Mouse (Mus musculus): ENCODE measurements around the gene Synpr. TPM values are rescaled to one million over a fixed set of nuclear protein-coding genes. Genes with fewer than 3 reads are reported as not detected.
"Not testable (repeated sequence)": the region's sequence is repeated elsewhere in the genome, so short reads cannot be mapped to it uniquely, and the experiment has no call there.

The Synpr gene
- 4.8 and 5.7 TPM in 2 replicates for polyA plus RNA-seq (2015; fragmentation: Nextera tagmentation; extraction: Ambion mirVana)

GRCm38 (mm10) chr14:13284091-13284844 is at the start of gene Synpr:
TSS of gene Synpr (plus strand) at chr14:13284780.
- 5% methylated on average over 27 of the region's 27 CpGs for whole genome bisulfite sequencing
- Histone ChIP-seq H3K36me3 (ENCODE audit: control insufficient read depth, insufficient read depth, low read length) (no peaks in the 10 kb centered on the region), H3K9ac (ENCODE audit: low read length) (peak within 1 kb of the TSS; percentile 50), H3K4me1 (ENCODE audit: control insufficient read depth, insufficient read depth, low read length) (no peaks in the 10 kb centered on the region), H3K27ac (ENCODE audit: low read length) (no peak within 1 kb of the TSS), H3K9me3 (replicated peaks; ENCODE audit: control insufficient read depth, low read length) (no peaks in the 10 kb centered on the region), H3K4me3 (replicated peaks; ENCODE audit: low read length) (peak within 1 kb of the TSS; percentile 46), H3K4me2 (ENCODE audit: low read depth, low read length) (peak within 1 kb of the TSS; percentile 69), H3K27me3 (ENCODE audit: control insufficient read depth, insufficient read depth, low read length) (no peaks in the 10 kb centered on the region)
- peak; percentile 98 for ATAC-seq (ENCODE audit: insufficient read depth, low FRiP score)

DNA sequence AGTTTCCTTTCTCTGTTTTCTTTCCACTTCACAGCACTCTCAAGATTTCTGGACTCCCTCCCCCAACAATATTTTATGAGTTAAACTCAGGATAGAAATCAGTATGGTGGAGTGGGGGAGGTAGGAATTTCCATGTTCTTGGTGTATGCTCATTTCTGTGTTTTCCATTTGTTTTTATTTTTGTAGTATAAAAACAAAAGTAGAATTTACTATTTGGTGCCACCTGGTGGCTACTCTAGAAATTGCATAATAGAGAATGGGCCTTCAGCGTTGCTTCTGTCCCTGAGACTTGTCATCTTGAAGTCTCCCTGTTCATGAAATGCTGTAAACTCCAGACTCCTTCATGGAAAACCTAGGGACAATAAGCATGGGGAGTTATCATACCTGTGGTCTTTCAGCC is 47.7 kb upstream of the Synpr start:
- Histone ChIP-seq H3K4me2 (ENCODE audit: low read depth, low read length) (no peak overlapping the region), H3K27ac (ENCODE audit: low read length) (no peak overlapping the region), H3K27me3 (ENCODE audit: control insufficient read depth, insufficient read depth, low read length) (no peaks in the 10 kb centered on the region), H3K36me3 (ENCODE audit: control insufficient read depth, insufficient read depth, low read length) (no peaks in the 10 kb centered on the region), H3K4me1 (ENCODE audit: control insufficient read depth, insufficient read depth, low read length) (no peaks in the 10 kb centered on the region), H3K9me3 (replicated peaks; ENCODE audit: control insufficient read depth, low read length) (no peaks in the 10 kb centered on the region), H3K4me3 (replicated peaks; ENCODE audit: low read length) (no peak overlapping the region), H3K9ac (ENCODE audit: low read length) (no peak overlapping the region)
- 14% methylated on average over 1 of the region's 1 CpGs for WGBS
- ATAC-seq (ENCODE audit: insufficient read depth, low FRiP score), result no peak

- ATAC-seq (ENCODE audit: insufficient read depth, low FRiP score), result no peak
- WGBS, result 54% methylated on average over 4 of the region's 4 CpGs
Observed at GRCm38 (mm10) chr14:13247431-13247830, 37.1 kb upstream of the Synpr start.

GRCm38 (mm10) chr14:13249361-13249760 is 35.2 kb upstream of the Synpr start:
- no peaks in the 10 kb centered on the region for H3K9me3 ChIP-seq (replicated peaks; ENCODE audit: control insufficient read depth, low read length)
- no peaks in the 10 kb centered on the region for H3K27me3 ChIP-seq (ENCODE audit: control insufficient read depth, insufficient read depth, low read length)
- H3K36me3 ChIP-seq (ENCODE audit: control insufficient read depth, insufficient read depth, low read length), result no peaks in the 10 kb centered on the region
- no peak overlapping the region for H3K4me3 ChIP-seq (replicated peaks; ENCODE audit: low read length)
- no peak for ATAC-seq (ENCODE audit: insufficient read depth, low FRiP score)
- no peak overlapping the region for H3K9ac ChIP-seq (ENCODE audit: low read length)
- no peaks in the 10 kb centered on the region for H3K4me1 ChIP-seq (ENCODE audit: control insufficient read depth, insufficient read depth, low read length)
- H3K27ac ChIP-seq (ENCODE audit: low read length), result no peak overlapping the region
- no peak overlapping the region for H3K4me2 ChIP-seq (ENCODE audit: low read depth, low read length)

More at GRCm38 (mm10) chr14:13247431-13247830, 37.1 kb upstream of the Synpr start:
- no peak overlapping the region for H3K9ac ChIP-seq (ENCODE audit: low read length)
- no peaks in the 10 kb centered on the region for H3K9me3 ChIP-seq (replicated peaks; ENCODE audit: control insufficient read depth, low read length)
- H3K27me3 ChIP-seq (ENCODE audit: control insufficient read depth, insufficient read depth, low read length), result no peaks in the 10 kb centered on the region
- H3K4me2 ChIP-seq (ENCODE audit: low read depth, low read length), result no peak overlapping the region
- H3K27ac ChIP-seq (ENCODE audit: low read length), result no peak overlapping the region
- no peak overlapping the region for H3K4me3 ChIP-seq (replicated peaks; ENCODE audit: low read length)
- H3K36me3 ChIP-seq (ENCODE audit: control insufficient read depth, insufficient read depth, low read length), result no peaks in the 10 kb centered on the region
- H3K4me1 ChIP-seq (ENCODE audit: control insufficient read depth, insufficient read depth, low read length), result no peaks in the 10 kb centered on the region

- Histone ChIP-seq H3K9me3 (replicated peaks; ENCODE audit: control insufficient read depth, low read length) (no peaks in the 10 kb centered on the region), H3K27ac (ENCODE audit: low read length) (no peak overlapping the region), H3K4me2 (ENCODE audit: low read depth, low read length) (no peak overlapping the region), H3K27me3 (ENCODE audit: control insufficient read depth, insufficient read depth, low read length) (no peaks in the 10 kb centered on the region), H3K9ac (ENCODE audit: low read length) (no peak overlapping the region), H3K4me3 (replicated peaks; ENCODE audit: low read length) (no peak overlapping the region), H3K36me3 (ENCODE audit: control insufficient read depth, insufficient read depth, low read length) (no peaks in the 10 kb centered on the region), H3K4me1 (ENCODE audit: control insufficient read depth, insufficient read depth, low read length) (no peaks in the 10 kb centered on the region)
- no peak for ATAC-seq (ENCODE audit: insufficient read depth, low FRiP score)
- 96% methylated on average over 1 of the region's 1 CpGs for WGBS
Observed at GRCm38 (mm10) chr14:13252594-13252993, 32.0 kb upstream of the Synpr start.

DNA sequence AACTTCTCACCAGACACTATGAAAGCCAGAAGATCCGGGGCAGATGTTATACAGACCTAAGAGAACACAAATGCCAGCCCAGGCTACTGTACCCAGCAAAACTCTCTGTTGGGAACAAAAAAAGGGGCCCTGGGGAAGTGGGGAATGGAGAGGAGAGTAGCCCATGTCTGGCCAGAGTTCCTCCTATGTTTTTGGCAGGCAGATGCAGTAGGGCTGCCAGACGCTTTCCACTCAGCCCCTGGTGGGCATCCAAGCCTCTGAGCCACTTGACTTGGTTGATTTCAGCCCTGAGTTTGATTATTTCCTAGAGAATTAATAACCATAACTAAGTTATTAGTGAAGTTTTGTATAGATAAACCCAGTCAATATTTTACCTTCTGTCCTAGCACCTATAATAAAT is 29.8 kb upstream of the Synpr start:
- H3K4me3 ChIP-seq (replicated peaks; ENCODE audit: low read length); H3K36me3 ChIP-seq (ENCODE audit: control insufficient read depth, insufficient read depth, low read length); H3K4me1 ChIP-seq (ENCODE audit: control insufficient read depth, insufficient read depth, low read length); H3K27me3 ChIP-seq (ENCODE audit: control insufficient read depth, insufficient read depth, low read length); H3K9me3 ChIP-seq (replicated peaks; ENCODE audit: control insufficient read depth, low read length); ATAC-seq (ENCODE audit: insufficient read depth, low FRiP score); H3K27ac ChIP-seq (ENCODE audit: low read length); H3K4me2 ChIP-seq (ENCODE audit: low read depth, low read length); H3K9ac ChIP-seq (ENCODE audit: low read length): not testable (repeated sequence)
- 87% methylated on average over 2 of the region's 2 CpGs for whole genome bisulfite sequencing

GRCm38 (mm10) chr14:13262406-13262805 is 22.2 kb upstream of the Synpr start:
- WGBS, result 50% methylated on average over 1 of the region's 1 CpGs
- H3K9ac ChIP-seq (ENCODE audit: low read length), result no peak overlapping the region
- no peak overlapping the region for H3K4me3 ChIP-seq (replicated peaks; ENCODE audit: low read length)
- H3K4me1 ChIP-seq (ENCODE audit: control insufficient read depth, insufficient read depth, low read length), result no peaks in the 10 kb centered on the region
- no peak overlapping the region for H3K4me2 ChIP-seq (ENCODE audit: low read depth, low read length)
- ATAC-seq (ENCODE audit: insufficient read depth, low FRiP score), result no peak
- H3K27me3 ChIP-seq (ENCODE audit: control insufficient read depth, insufficient read depth, low read length), result no peaks in the 10 kb centered on the region
- H3K27ac ChIP-seq (ENCODE audit: low read length), result no peak overlapping the region
- H3K9me3 ChIP-seq (replicated peaks; ENCODE audit: control insufficient read depth, low read length), result no peaks in the 10 kb centered on the region
- H3K36me3 ChIP-seq (ENCODE audit: control insufficient read depth, insufficient read depth, low read length), result no peaks in the 10 kb centered on the region

GRCm38 (mm10) chr14:13266331-13266730 is 18.2 kb upstream of the Synpr start:
- no peak for ATAC-seq (ENCODE audit: insufficient read depth, low FRiP score)
- Histone ChIP-seq H3K27ac (ENCODE audit: low read length) (no peak overlapping the region), H3K9ac (ENCODE audit: low read length) (no peak overlapping the region), H3K4me1 (ENCODE audit: control insufficient read depth, insufficient read depth, low read length) (no peaks in the 10 kb centered on the region), H3K36me3 (ENCODE audit: control insufficient read depth, insufficient read depth, low read length) (no peaks in the 10 kb centered on the region), H3K9me3 (replicated peaks; ENCODE audit: control insufficient read depth, low read length) (no peaks in the 10 kb centered on the region), H3K4me2 (ENCODE audit: low read depth, low read length) (no peak overlapping the region), H3K27me3 (ENCODE audit: control insufficient read depth, insufficient read depth, low read length) (no peaks in the 10 kb centered on the region), H3K4me3 (replicated peaks; ENCODE audit: low read length) (no peak overlapping the region)
- 74% methylated on average over 2 of the region's 2 CpGs for WGBS

DNA sequence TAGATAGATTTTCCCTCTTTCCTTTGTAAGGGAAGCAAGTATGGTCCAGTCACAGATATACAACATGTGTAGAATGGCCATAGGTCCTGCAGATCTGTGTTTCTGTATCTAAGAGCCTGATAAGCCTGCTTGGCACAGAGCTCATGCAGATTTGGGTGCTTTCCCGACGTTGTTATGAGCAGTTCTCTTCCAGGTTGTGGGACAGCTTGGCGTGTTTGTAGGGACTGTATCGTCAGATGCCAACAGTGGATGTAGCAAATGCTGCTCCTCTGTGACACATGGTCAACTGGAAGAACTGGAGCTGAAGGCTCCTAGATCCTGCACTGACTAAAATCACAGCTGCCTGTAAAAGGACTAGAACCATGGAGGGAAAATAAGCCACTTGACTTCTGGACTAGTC is 17.4 kb upstream of the Synpr start:
- H3K9ac ChIP-seq (ENCODE audit: low read length), result no peak overlapping the region
- no peaks in the 10 kb centered on the region for H3K9me3 ChIP-seq (replicated peaks; ENCODE audit: control insufficient read depth, low read length)
- no peak overlapping the region for H3K4me3 ChIP-seq (replicated peaks; ENCODE audit: low read length)
- 79% methylated on average over 4 of the region's 4 CpGs for WGBS
- ATAC-seq (ENCODE audit: insufficient read depth, low FRiP score), result no peak
- H3K27me3 ChIP-seq (ENCODE audit: control insufficient read depth, insufficient read depth, low read length), result no peaks in the 10 kb centered on the region
- no peaks in the 10 kb centered on the region for H3K4me1 ChIP-seq (ENCODE audit: control insufficient read depth, insufficient read depth, low read length)
- no peak overlapping the region for H3K27ac ChIP-seq (ENCODE audit: low read length)
- H3K4me2 ChIP-seq (ENCODE audit: low read depth, low read length), result no peak overlapping the region
- H3K36me3 ChIP-seq (ENCODE audit: control insufficient read depth, insufficient read depth, low read length), result no peaks in the 10 kb centered on the region

Measured in stomach, embryonic 16.5 days (tissue).